Mouse (Mus musculus) 416B (cell line): ENCODE data around the gene Gas2.

Experiments
- DNase-seq: peaks from one replicate; pipeline ENCODE4 v3.0.0; 2011; ENCODE audit warnings: low read depth

Gene Gas2

GRCm38 (mm10) chr7:51885345-51885744 is 23.5 kb downstream of the Gas2 start:
- no peak for DNase-seq

- DNase-seq: peak; percentile 73
These were observed 26.1 kb downstream of the Gas2 start for GRCm38 (mm10) chr7:51887678-51888567.

GRCm38 (mm10) chr7:51889601-51890000 is 27.8 kb downstream of the Gas2 start:
- no peak for DNase-seq

GRCm38 (mm10) chr7:51892224-51892965 is 30.6 kb downstream of the Gas2 start:
- peak; percentile 93 for DNase-seq

- DNase-seq: no peak
These were observed 31.2 kb downstream of the Gas2 start for GRCm38 (mm10) chr7:51893008-51893407.

- DNase-seq: no peak
These were observed 32.5 kb downstream of the Gas2 start for GRCm38 (mm10) chr7:51894133-51894801.

- no peak for DNase-seq
These were observed 33.1 kb downstream of the Gas2 start for GRCm38 (mm10) chr7:51894939-51895338.

GRCm38 (mm10) chr7:51899066-51899465 is 37.3 kb downstream of the Gas2 start:
- DNase-seq: no peak

- peak; percentile 74 for DNase-seq
These were observed 51.7 kb downstream of the Gas2 start for GRCm38 (mm10) chr7:51913292-51914050.

- peak; percentile 9 for DNase-seq
These were observed 52.3 kb downstream of the Gas2 start for GRCm38 (mm10) chr7:51914132-51914531.

- no peak for DNase-seq
These were observed 67.1 kb downstream of the Gas2 start for GRCm38 (mm10) chr7:51928761-51929519.

- DNase-seq: no peak
These were observed 69.4 kb downstream of the Gas2 start for GRCm38 (mm10) chr7:51931217-51931616.

GRCm38 (mm10) chr7:51937337-51937736 is 75.5 kb downstream of the Gas2 start:
- no peak for DNase-seq

- DNase-seq: no peak
These were observed 78.6 kb downstream of the Gas2 start for GRCm38 (mm10) chr7:51940461-51940860.

- peak; percentile 16 for DNase-seq
These were observed 93.7 kb downstream of the Gas2 start for GRCm38 (mm10) chr7:51955424-51956041.

GRCm38 (mm10) chr7:51957766-51958165 is 96.0 kb downstream of the Gas2 start:
- DNase-seq: no peak

- no peak for DNase-seq
These were observed 99.0 kb downstream of the Gas2 start for GRCm38 (mm10) chr7:51960698-51961374.

- DNase-seq: no peak
These were observed 100.6 kb downstream of the Gas2 start for GRCm38 (mm10) chr7:51962219-51962952.

- DNase-seq: no peak
These were observed 102.9 kb downstream of the Gas2 start for GRCm38 (mm10) chr7:51964681-51965080.
